Mouse (Mus musculus) heart, embryonic 14.5 days (tissue): ENCODE data around the gene Adssl1. TPM values are rescaled to one million over a fixed set of nuclear protein-coding genes. Genes with fewer than 3 reads are reported as not detected.

Experiments used
- ATAC-seq: fragments of 200-750 bp; cut with Nextera tagmentation; 2 replicates; pipeline ENCODE4 v1.8.0; 2017; ENCODE audit warnings: low read depth, moderate TSS enrichment; ENCODE audit not compliant: insufficient number of reproducible peaks, insufficient read depth, low FRiP score
- H3K27ac ChIP-seq, 2 experiments: fragments of 200-500 bp in 1 of 2; fragments of 300-500 bp in 1 of 2; sonication (generic) in 1 of 2; replicated peaks in 1 of 2; 2 replicates each; pipeline ENCODE4 v1.5.1; 2012 to 2014; ENCODE audit warnings: low read depth in 2 of 2, low read length in 2 of 2, control low read depth in 1 of 2, mild to moderate bottlenecking in 1 of 2, mixed read lengths in 1 of 2; ENCODE audit not compliant: control insufficient read depth in 1 of 2, insufficient read depth in 1 of 2
- H3K27me3 ChIP-seq: fragments of 300-500 bp; sonication (generic); 2 replicates; pipeline ENCODE4 v1.6.1; 2014; ENCODE audit warnings: mild to moderate bottlenecking, low read length, control low read depth; ENCODE audit not compliant: control insufficient read depth, insufficient read depth
- H3K36me3 ChIP-seq: fragments of 300-500 bp; sonication (generic); 2 replicates; pipeline ENCODE4 v1.6.1; 2014; ENCODE audit warnings: mild to moderate bottlenecking, control low read depth, low read length, mixed read lengths; ENCODE audit not compliant: control insufficient read depth, insufficient read depth
- H3K4me1 ChIP-seq, 2 experiments: fragments of 200-500 bp in 1 of 2; fragments of 300-500 bp in 1 of 2; sonication (generic) in 1 of 2; 2 replicates each; pipeline ENCODE4 v1.6.1; 2012 to 2014; ENCODE audit warnings: low read length in 2 of 2, control low read depth in 1 of 2, mixed read lengths in 1 of 2; ENCODE audit not compliant: control insufficient read depth in 2 of 2, insufficient read depth in 2 of 2
- H3K4me2 ChIP-seq: fragments of 300-500 bp; sonication (generic); 2 replicates; pipeline ENCODE4 v1.6.1; 2014; ENCODE audit warnings: mild to moderate bottlenecking, low read length
- H3K4me3 ChIP-seq, 2 experiments: fragments of 200-500 bp in 1 of 2; fragments of 300-500 bp in 1 of 2; sonication (generic) in 1 of 2; 2 replicates each; pipeline ENCODE4 v1.5.1; 2012 to 2014; ENCODE audit warnings: low read length in 2 of 2, mild to moderate bottlenecking in 2 of 2, control low read depth in 1 of 2, low read depth in 1 of 2, moderate library complexity in 1 of 2; ENCODE audit not compliant: control insufficient read depth in 1 of 2, insufficient read depth in 1 of 2
- H3K9ac ChIP-seq: fragments of 300-500 bp; sonication (generic); 2 replicates; pipeline ENCODE4 v1.6.1; 2014; ENCODE audit warnings: mild to moderate bottlenecking, low read length
- H3K9me3 ChIP-seq: fragments of 300-500 bp; sonication (generic); 2 replicates; pipeline ENCODE4 v1.6.1; 2016; ENCODE audit warnings: low read length, control low read depth; ENCODE audit not compliant: control insufficient read depth
- WGBS: fragments of 180-500 bp; shearing (Covaris S2); extraction: QIAGEN DNeasy Blood & Tissue Kit; methylation state at CpG from one replicate; pipeline ENCODE4 v1.1.7; 2014; 5-methylcytosine and 5-hydroxymethylcytosine counted together
- polyA plus RNA-seq: library from polyadenylated mRNA; unstranded; fragments of >200 nt; fragmentation: Nextera tagmentation; extraction: Ambion mirVana; gene quantifications from 2 replicates; pipeline ENCODE4 v1.2.1, GENCODE M21; 2014

The Adssl1 gene
- polyA plus RNA-seq, 1 experiment from 2014 or later = 89.7 TPM

DNA sequence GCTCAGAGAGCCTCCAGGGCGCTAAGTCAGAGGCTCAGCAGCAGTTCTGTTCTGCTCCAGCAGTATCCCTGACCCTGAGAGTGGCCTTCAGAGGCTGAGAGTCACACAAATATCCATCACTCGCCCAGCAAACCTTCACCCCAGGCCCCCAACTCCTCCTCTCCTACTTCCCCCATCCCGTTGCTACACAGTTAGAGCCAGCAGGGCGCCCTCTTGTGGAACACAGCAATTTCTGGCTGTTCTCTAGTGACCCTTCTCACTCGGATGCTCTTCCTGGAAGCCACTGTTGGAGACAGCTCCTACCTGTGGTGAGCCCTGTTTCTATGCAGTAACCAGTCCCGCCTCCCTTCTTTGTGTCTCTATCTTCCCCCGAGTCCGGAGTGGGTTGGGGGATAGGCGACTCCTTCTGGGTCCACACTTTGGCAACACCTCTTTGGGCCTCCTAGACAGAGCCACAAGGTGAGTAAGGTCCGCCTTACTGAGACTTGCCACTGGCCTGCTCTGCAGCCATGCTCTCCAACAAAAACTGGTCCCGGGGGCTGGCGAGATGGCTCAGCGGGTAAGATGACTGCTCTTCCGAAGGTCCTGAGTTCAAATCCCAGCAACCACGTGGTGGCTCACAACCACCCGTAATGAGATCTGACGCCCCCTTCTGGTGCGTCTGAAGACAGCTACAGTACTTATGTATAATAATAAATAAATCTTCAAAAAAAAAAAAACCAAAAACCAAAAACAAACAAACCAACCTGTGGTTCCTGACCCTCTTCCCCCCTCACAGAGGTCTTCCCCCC, 55.6 kb downstream of the Adssl1 start:
- H3K4me1 ChIP-seq = peaks cover 43 to 54% of the 10 kb centered on the region in 2 experiments
- H3K4me2 ChIP-seq = peak overlapping the region; percentile 85
- H3K36me3 ChIP-seq = peaks cover 21% of the 10 kb centered on the region
- H3K9ac ChIP-seq = peak overlapping the region; percentile 100
- H3K9me3 ChIP-seq = no peaks in the 10 kb centered on the region
- H3K27ac ChIP-seq = peak overlapping the region; percentile 95 to 99
- peaks cover 10% of the 10 kb centered on the region for H3K27me3 ChIP-seq
- 17% methylated on average over 18 of the region's 18 CpGs for WGBS
- ATAC-seq = peak; percentile 2; the same call in 1 of the 2 replicates
- H3K4me3 ChIP-seq = peak overlapping the region; percentile 96 to 97

DNA sequence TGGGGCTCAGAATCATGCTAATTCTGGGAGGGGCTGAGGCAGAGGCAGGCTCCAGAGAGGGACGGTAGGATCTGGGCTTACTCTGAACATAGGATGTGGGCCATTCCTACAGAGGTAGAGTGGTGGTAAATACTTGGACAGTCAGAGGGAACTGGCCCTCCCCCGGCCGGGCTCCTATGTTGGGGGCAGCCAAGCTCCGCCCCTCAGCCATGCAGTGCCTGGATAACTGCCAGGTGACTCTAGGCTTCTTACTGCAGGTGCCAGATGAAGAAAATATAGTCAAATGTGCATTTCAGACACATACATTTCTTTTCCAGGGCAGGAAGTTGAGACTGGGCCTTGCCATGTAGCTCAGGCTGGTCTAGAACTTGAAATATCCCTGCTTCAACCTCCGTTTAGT, 57.2 kb downstream of the Adssl1 start:
- no peak overlapping the region; the same call in 1 of the 2 replicates for H3K9ac ChIP-seq
- no peaks in the 10 kb centered on the region for H3K9me3 ChIP-seq
- no peak overlapping the region for H3K4me2 ChIP-seq
- H3K36me3 ChIP-seq = peaks cover 16% of the 10 kb centered on the region
- H3K27ac ChIP-seq = no peak overlapping the region
- 50% methylated on average over 5 of the region's 5 CpGs for WGBS
- no peak overlapping the region for H3K4me3 ChIP-seq
- peaks cover 27 to 38% of the 10 kb centered on the region in 2 experiments for H3K4me1 ChIP-seq
- ATAC-seq = no peak
- peaks cover 14% of the 10 kb centered on the region for H3K27me3 ChIP-seq

DNA sequence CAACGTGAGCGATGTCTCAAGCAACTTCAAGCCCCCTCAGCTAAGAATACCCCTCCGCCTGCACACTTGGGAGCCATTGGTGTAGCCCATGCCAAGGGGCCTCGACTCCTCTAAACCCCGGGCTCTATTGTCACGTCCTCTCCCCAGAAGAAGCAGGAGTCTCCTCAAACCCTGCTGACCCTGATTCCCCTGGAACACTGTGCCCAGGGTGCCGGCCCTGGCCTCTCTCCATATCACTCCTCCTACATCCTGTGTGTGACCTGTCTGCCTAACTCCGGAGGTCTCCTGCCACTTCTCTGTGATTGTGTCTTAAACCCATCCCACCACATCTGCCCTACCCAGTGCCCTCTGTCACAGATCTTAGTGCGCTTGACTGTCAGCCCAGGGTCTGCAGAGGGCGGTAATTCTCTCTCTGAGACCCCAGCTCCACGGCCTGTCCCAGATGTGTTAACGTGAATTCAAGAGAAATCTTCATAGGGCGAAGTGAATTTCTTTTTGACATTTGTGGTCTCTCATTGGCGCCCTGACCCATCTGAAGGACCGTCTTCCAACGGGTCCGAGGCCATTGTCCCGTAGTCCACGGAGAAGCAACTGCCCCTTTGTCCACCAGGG, 58.2 kb downstream of the Adssl1 start:
- Histone ChIP-seq H3K36me3 (peaks cover 16% of the 10 kb centered on the region), H3K27ac (peak overlapping the region; percentile 23 to 73; a peak in 3 of 4 replicates), H3K4me2 (peak overlapping the region; percentile 97), H3K27me3 (peaks cover 14% of the 10 kb centered on the region), H3K4me1 (peaks cover 20 to 31% of the 10 kb centered on the region in 2 experiments; a peak in 3 of 4 replicates), H3K9ac (peak overlapping the region; percentile 82), H3K4me3 (peak overlapping the region; percentile 78 to 80), H3K9me3 (no peaks in the 10 kb centered on the region)
- no peak for ATAC-seq
- WGBS = 26% methylated on average over 19 of the region's 19 CpGs

DNA sequence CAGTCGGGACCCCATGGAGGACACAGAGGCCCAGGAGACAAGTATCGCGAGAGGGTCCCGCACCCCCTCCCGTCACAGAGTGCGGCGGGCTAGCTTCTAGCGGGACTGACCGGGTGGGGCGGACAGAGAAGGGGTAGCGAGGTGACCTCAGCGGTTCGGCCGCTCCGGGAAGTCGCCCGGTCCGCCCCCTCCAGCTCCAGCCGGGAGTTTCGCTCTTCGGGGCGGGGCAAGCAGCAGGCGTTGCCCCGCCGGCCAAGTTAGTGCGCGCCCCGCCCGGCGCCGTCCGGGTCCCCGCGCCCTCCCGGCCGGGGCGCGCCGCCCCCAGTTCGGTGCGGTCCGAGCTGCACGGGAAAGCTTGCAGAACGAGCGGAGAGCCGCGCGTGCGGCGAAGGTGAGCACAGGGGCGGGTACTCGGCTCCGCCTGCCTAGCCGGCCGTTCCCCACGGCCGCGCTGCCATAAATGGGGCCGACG, 58.7 kb downstream of the Adssl1 start, which contains the start of gene Zbtb42:
Gene Zbtb42 (plus strand): TSS at position 274 of the 472 bp plus-strand sequence.
- Histone ChIP-seq H3K9me3 (no peaks in the 10 kb centered on the region), H3K36me3 (peaks cover 16% of the 10 kb centered on the region), H3K27ac (peak within 1 kb of the TSS; percentile 54 to 73; a peak in 3 of 4 replicates), H3K27me3 (peaks cover 14% of the 10 kb centered on the region), H3K4me1 (peaks cover 20 to 31% of the 10 kb centered on the region in 2 experiments; a peak in 3 of 4 replicates), H3K4me3 (peak within 1 kb of the TSS; percentile 78 to 80), H3K9ac (peak within 1 kb of the TSS; percentile 82), H3K4me2 (peak within 1 kb of the TSS; percentile 97)
- WGBS = under 1% methylated on average over 52 of the region's 60 CpGs
- ATAC-seq = peak; percentile 26

DNA sequence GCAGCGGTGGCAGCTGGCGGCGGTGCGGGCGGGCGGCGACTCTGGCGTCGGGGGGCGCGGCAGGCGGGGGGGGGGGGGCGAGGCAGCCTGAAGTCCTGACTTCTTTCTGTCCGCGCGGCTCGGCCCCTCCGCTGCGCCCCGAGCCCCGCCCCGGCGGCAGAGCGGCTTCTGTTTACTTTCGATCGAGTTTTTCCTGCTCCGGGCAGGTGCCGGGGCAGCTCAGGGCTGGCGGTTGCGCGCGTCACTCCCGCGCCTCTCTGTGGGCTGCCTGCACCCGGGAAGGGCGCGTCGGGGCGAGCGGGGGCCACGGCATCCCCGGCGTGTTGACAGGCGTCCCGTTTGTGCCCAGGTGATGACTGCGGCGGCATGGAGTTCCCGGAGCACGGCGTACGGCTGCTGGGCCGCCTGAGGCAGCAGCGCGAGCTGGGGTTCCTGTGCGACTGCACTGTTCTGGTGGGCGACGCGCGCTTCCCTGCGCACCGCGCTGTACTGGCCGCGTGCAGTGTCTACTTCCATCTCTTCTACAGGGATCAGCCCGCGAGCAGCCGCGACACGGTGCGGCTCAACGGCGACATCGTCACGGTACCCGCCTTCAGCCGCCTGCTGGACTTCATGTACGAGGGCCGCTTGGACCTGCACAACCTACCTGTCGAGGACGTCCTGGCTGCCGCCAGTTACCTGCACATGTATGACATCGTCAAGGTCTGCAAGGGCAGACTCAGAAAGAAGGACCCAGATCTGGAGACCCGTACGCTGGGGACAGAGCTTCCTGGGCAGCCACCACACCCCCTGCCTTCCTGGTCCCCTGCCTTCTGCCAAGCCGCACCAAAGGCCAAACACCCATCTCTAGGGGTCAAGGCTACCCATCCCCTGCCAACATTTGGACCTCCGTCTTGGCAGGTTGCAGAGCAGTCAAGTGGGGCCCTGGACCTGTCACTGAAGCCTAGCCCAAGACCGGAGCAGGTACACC, 59.5 kb downstream of the Adssl1 start:
- peak overlapping the region; percentile 97 for H3K4me2 ChIP-seq
- H3K4me1 ChIP-seq = peaks cover 20 to 31% of the 10 kb centered on the region in 2 experiments; a peak in 3 of 4 replicates

DNA sequence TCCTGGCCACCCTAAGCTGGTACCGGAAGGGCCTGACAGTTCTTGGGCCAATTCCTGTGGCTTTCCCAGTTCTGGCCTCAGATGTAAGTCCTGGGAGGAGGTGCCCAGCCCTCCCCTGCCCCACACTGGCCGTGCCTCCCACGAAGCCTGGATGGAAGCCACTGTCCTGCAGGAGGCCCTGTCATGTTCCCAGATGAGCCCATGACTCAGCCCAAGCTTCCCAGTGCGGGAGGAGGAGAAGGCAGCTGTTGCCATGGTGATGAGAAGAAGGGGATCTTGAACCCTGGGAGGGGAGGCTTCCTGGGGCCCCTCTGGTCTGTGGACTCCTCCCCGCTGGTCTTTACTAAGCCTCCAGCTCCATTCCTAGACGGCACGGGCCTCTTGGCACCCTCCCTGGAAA, 63.5 kb downstream of the Adssl1 start:
- H3K36me3 ChIP-seq = peaks cover 16% of the 10 kb centered on the region
- H3K9me3 ChIP-seq = no peaks in the 10 kb centered on the region
- H3K4me2 ChIP-seq = no peak overlapping the region
- no peak for ATAC-seq
- H3K4me3 ChIP-seq = no peak overlapping the region
- WGBS = 62% methylated on average over 7 of the region's 7 CpGs
- peaks cover 14% of the 10 kb centered on the region for H3K27me3 ChIP-seq
- H3K4me1 ChIP-seq = peaks cover 2 to 6% of the 10 kb centered on the region in 2 experiments; a peak in 3 of 4 replicates
- no peak overlapping the region for H3K27ac ChIP-seq
- no peak overlapping the region for H3K9ac ChIP-seq

More for the DNA sequence above, 59.5 kb downstream of the Adssl1 start:
- peaks cover 14% of the 10 kb centered on the region for H3K27me3 ChIP-seq
- no peaks in the 10 kb centered on the region for H3K9me3 ChIP-seq
- peak; percentile 11; the same call in 1 of the 2 replicates for ATAC-seq
- peak overlapping the region; percentile 78 to 80 for H3K4me3 ChIP-seq
- H3K36me3 ChIP-seq = peaks cover 16% of the 10 kb centered on the region
- peak overlapping the region; percentile 54 to 73; a peak in 3 of 4 replicates for H3K27ac ChIP-seq
- 7% methylated on average over 61 of the region's 87 CpGs for WGBS
- H3K9ac ChIP-seq = peak overlapping the region; percentile 82
